Mouse (Mus musculus): ENCODE data around the gene Psmf1. TPM values are rescaled to one million over a fixed set of nuclear protein-coding genes. Genes with fewer than 3 reads are reported as not detected.
A peak's percentile ranks its signal among the peaks of the same experiment; 100 is the strongest.

The Psmf1 gene
- polyA plus RNA-seq, 1 experiment from 2014 or later: 38.9 TPM

DNA sequence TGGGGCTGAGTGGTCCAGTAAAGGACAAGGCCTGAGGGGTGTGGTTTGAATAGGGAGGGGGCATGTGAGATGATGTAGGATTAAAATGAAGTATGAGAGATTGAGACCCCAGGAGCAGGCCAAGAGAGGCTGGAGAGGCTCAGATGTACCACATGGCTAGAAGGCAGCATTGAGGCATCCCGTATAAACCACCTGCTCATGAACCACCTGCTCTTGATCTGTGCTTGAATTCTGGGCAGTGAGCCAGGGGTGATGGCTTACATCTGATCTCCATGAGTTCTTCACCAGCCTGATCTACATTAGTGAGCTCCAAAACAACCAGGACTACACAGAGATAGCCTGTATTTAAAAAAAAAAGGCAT, 73.0 kb downstream of the Psmf1 start:
- DNase-seq (ENCODE audit: low spot score) (peak; percentile 8), ATAC-seq (ENCODE audit: low read depth) (peak; percentile 44; the same call in 1 of the 2 replicates)
- Histone ChIP-seq H3K4me1 (ENCODE audit: control insufficient read depth, insufficient read depth, low read length) (no peaks in the 10 kb centered on the region), H3K36me3 (ENCODE audit: control insufficient read depth, insufficient read depth, low read length) (no peaks in the 10 kb centered on the region), H3K9me3 (ENCODE audit: control insufficient read depth, low read length) (no peaks in the 10 kb centered on the region), H3K4me3 (ENCODE audit: low read depth, low read length) (no peak overlapping the region), H3K27ac (replicated peaks; ENCODE audit: low read depth, low read length) (no peak overlapping the region), H3K27me3 (replicated peaks; ENCODE audit: control insufficient read depth, insufficient read depth, low read length) (0 out of 2 replicates have a peak, but pooled peaks cover 12% of the 10 kb centered on the region), H3K4me2 (ENCODE audit: low read depth, low read length) (no peak overlapping the region), H3K9ac (ENCODE audit: low read depth, low read length) (no peak overlapping the region)
- 20% methylated on average over 1 of the region's 1 CpGs for WGBS

DNA sequence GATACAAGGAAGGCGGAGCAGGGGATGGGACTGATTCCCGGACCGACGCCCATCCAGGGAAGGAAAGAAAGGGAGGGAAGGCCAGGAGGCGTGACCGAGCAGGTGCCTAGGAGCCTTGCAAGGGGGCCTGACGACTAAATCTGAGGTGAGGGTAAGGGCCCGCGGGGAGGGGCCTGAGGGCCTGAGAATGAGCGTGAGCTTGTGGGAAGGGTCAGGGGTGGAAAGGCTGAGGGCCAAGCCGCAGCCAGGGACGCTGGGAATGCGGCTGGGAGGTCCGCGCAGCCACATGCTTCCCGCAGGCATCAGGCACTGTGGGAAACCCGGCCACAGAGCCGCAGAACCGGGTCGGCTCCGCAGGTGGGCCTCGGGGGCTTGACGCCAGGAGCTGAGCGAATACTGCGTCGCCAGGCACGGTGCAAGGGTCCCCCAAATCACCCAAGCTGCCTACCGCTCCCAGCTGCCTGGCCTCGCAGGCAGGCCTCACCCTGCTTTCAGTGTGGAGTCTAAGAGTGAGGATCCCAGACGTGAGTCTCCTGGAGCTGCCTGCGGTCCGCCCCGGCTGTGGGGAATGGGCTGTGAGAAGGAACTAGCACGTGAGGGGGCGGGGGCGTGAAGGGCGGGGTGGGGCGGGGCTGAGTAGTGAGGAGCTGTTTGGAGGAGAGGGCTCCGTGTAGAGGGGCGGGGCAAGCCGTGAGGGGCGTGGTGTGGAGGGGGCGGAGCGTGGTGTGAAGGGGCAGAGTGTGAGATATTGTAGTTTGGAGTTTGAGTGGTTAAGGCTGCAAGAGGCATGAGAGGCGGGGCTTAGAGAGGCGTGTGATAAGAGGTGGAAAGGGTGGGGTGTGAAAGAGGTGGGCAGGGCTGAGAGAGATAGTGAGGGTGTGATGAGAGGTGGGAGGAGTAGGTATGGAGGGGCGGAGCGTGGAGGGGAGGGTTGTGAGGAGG, 73.7 kb downstream of the Psmf1 start:
- WGBS: 34% methylated on average over 43 of the region's 48 CpGs
- H3K4me3 ChIP-seq (ENCODE audit: low read depth, low read length): no peak overlapping the region
- no peak overlapping the region for H3K9ac ChIP-seq (ENCODE audit: low read depth, low read length)
- H3K4me2 ChIP-seq (ENCODE audit: low read depth, low read length): no peak overlapping the region
- H3K36me3 ChIP-seq (ENCODE audit: control insufficient read depth, insufficient read depth, low read length): no peaks in the 10 kb centered on the region
- no peak overlapping the region for H3K27ac ChIP-seq (replicated peaks; ENCODE audit: low read depth, low read length)
- H3K27me3 ChIP-seq (replicated peaks; ENCODE audit: control insufficient read depth, insufficient read depth, low read length): 0 out of 2 replicates have a peak, but pooled peaks cover 12% of the 10 kb centered on the region
- ATAC-seq (ENCODE audit: low read depth) (peak; percentile 22; the same call in 1 of the 2 replicates), DNase-seq (ENCODE audit: low spot score) (no peak)
- H3K9me3 ChIP-seq (ENCODE audit: control insufficient read depth, low read length): no peaks in the 10 kb centered on the region
- H3K4me1 ChIP-seq (ENCODE audit: control insufficient read depth, insufficient read depth, low read length): no peaks in the 10 kb centered on the region

DNA sequence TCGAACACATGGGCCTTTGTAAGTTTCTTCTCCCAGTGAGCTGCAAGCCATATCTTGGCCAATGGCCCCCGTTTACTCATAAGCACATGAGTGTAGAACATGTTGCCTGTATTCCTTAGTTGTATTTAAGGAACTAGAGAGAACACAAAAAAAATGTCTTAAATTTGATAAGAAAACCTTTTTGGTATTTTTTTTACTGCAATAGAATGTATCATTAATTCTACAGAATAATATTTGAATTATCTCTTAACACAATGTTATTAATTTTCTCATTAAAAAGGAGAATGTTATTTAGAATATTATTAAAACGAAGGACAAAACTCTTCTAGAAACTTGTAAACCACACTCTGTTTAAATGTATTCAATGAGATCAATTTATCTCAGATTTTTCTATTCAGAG, 75.6 kb downstream of the Psmf1 start, which contains the start of gene Rad21l:
TSS of gene Rad21l (minus strand) at position 101 of the 400 bp plus-strand sequence.
- Histone ChIP-seq H3K9ac (ENCODE audit: low read depth, low read length) (no peak within 1 kb of the TSS), H3K36me3 (ENCODE audit: control insufficient read depth, insufficient read depth, low read length) (no peaks in the 10 kb centered on the region), H3K4me3 (ENCODE audit: low read depth, low read length) (no peak within 1 kb of the TSS), H3K9me3 (ENCODE audit: control insufficient read depth, low read length) (no peaks in the 10 kb centered on the region), H3K27me3 (replicated peaks; ENCODE audit: control insufficient read depth, insufficient read depth, low read length) (0 out of 2 replicates have a peak, but pooled peaks cover 12% of the 10 kb centered on the region), H3K27ac (replicated peaks; ENCODE audit: low read depth, low read length) (no peak within 1 kb of the TSS), H3K4me2 (ENCODE audit: low read depth, low read length) (no peak within 1 kb of the TSS), H3K4me1 (ENCODE audit: control insufficient read depth, insufficient read depth, low read length) (no peaks in the 10 kb centered on the region)
- WGBS: 67% methylated on average over 3 of the region's 3 CpGs
- no peak for ATAC-seq (ENCODE audit: low read depth)
- DNase-seq (ENCODE audit: low spot score): no peak

Other genes starting within 250 kb of the Psmf1 start
- gene Fkbp1a, start 201.7 kb downstream of the Psmf1 start, polyA plus RNA-seq (2014; fragmentation: Nextera tagmentation; extraction: Ambion mirVana): 630 and 649 TPM in 2 replicates
- 1.5 and 1.6 TPM in 2 replicates for gene Sdcbp2, start 171.6 kb downstream of the Psmf1 start, polyA plus RNA-seq (2014; fragmentation: Nextera tagmentation; extraction: Ambion mirVana)
- gene Snph, start 111.6 kb downstream of the Psmf1 start, polyA plus RNA-seq (2014; fragmentation: Nextera tagmentation; extraction: Ambion mirVana): 1.9 and 2.5 TPM in 2 replicates
- gene Rad21l, start 75.7 kb downstream of the Psmf1 start, polyA plus RNA-seq (2014; fragmentation: Nextera tagmentation; extraction: Ambion mirVana): not detected in 2 replicates
- gene Tmem74b, start 42.2 kb downstream of the Psmf1 start, polyA plus RNA-seq (2014; fragmentation: Nextera tagmentation; extraction: Ambion mirVana): 2.5 and 3.1 TPM in 2 replicates
- 0.50 and 0.89 TPM in 2 replicates for gene Rspo4, start 98.7 kb upstream of the Psmf1 start, polyA plus RNA-seq (2014; fragmentation: Nextera tagmentation; extraction: Ambion mirVana)
- 0.64 and 1.1 TPM in 2 replicates for gene Angpt4, start 167.0 kb upstream of the Psmf1 start, polyA plus RNA-seq (2014; fragmentation: Nextera tagmentation; extraction: Ambion mirVana)
- 18.8 and 21.2 TPM in 2 replicates for gene Fam110a, start 236.0 kb upstream of the Psmf1 start, polyA plus RNA-seq (2014; fragmentation: Nextera tagmentation; extraction: Ambion mirVana)

Measured in embryonic facial prominence, embryonic 14.5 days (tissue).